Mouse (Mus musculus) ovary, postnatal 14 days (tissue): ENCODE results near the gene Dlgap5.

Source experiments
- DNase-seq: peaks from one replicate; pipeline ENCODE4 v3.0.0; 2022; ENCODE audit warnings: low spot score

Dlgap5 gene

DNA sequence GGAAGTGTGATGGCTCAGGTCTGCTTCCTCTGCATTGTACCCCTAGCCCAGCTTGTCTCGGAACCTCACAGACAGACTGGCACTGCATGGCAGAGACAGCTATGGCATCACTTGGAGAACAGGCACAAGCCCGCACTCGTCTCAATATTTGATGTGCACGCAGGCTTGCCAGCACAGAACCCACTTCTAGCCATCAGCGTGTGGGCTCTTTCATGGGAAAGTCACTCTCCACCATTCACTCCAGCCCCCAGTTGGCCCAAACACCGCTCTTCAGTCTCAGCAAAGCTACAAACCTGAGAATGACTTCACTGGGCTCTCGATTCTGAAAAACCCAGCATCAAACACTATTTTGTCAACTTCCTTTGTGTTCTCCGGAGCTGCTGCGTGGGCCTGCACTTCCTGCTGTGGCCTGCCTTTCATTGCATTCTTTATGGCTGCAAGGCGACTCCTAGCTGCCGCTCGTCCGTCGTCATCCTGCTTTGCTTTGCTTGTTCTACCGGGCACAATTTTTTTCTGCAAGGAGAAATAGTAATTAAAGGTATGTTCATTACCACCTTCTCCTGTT lies 22.7 kb downstream of the Dlgap5 start:
- no peak for DNase-seq

DNA sequence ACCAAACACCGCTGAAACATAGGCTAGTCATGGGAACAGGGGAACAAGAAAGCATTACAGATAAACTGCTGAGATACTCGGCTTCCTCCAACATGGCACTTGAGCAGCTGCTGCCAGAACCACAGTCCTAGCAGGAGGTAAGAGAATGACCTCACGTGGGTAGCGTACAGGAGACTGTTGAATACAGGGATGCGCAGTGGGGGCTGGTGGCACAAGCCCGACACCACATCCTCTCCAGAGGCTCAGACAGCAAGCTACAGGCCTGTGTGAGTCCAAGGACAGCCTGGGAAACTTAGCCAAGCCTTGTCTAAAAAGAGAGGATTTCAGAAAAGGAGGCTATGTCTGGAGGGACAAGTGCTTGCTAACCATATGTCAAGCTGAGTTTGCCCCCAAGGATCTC lies 23.2 kb downstream of the Dlgap5 start:
- DNase-seq, result no peak

DNA sequence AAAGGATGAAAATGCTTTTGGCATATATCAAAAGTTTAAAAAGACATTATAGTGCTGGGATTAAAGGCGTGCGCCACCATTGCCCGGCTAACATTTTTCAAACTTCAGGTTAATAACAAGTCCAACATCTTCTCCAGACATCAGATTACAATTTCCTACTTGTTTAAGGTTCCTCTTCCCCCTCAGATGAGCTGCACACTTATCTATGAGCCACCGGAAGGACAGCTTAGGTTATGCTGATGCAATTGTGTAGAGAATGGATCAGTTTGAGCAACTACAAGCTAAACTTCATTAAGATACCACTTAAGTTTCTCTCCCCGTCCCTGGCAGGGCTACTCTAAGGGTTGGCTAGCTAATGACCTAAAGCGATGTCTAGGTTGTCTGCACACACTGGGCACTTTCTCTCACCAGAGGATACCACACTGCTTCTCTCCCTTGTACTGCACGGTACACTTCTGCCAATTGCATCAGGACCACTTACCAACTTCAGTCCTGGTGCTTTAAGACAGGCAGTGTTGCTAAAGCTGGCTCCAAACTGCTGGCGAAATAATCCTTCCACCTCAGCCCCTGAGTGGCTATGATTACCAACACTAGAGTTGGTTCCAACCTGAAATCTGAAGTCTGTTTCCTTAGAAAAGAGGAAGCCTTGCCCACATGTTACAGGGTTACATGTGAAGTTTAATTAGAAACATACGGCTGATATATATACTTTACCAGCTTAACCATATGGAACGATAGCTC lies 24.7 kb downstream of the Dlgap5 start:
- DNase-seq, result no peak

DNA sequence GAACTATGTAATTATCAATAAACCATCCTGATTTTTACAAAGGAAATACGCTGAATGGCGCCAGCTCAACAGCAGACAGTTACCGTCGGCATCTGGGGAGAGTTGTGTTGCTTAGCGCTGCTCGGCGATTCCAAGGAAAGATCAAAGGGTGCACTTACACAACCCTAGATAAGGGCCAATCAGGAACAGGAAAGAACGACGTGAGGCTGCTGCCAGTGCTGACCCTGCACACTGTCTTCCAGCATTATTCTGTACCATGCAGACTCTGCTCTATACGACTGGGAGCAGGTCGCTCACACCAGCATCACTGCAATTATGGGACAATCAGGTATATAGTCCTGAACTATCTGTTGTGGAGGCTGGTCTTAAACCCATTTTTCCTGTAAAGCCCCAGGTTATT lies 32.1 kb downstream of the Dlgap5 start:
- no peak for DNase-seq

DNA sequence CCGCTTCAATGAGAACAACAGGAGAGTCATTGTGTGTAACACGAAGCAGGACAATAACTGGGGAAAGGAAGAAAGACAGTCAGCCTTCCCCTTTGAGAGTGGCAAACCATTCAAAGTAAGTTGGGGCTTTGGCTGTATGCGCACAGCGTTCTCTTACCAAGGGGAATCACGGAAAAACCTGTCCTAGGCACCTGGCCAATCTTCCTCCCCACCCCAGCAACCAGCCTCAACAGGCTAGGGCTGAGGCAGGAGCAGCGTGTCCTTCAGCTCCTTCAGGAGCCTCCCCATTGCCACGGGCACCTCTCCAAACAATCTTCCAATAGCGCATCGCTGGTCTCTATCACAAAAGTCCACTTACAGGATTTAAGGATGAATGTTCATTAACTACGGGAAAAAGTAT lies 33.6 kb downstream of the Dlgap5 start:
- DNase-seq, result no peak

DNA sequence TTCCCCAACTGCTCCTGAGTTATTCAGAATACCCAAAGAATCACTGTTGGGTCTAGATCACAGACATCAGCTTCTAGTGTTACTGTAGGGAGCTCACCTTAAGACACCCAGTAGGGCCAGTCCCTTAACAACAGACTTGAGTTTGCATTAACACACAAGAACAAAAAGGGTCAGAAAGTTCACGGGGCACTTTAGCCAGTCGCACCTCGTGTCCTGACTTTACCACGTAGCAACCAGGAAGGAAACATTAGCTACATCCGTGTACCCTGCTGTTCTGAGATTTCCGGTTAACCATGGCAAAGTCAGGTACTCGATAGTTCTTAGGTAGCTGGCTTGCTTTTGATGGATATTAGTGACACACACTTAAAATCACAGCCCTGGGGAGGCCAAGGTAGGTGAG lies 34.3 kb downstream of the Dlgap5 start:
- DNase-seq, result no peak

DNA sequence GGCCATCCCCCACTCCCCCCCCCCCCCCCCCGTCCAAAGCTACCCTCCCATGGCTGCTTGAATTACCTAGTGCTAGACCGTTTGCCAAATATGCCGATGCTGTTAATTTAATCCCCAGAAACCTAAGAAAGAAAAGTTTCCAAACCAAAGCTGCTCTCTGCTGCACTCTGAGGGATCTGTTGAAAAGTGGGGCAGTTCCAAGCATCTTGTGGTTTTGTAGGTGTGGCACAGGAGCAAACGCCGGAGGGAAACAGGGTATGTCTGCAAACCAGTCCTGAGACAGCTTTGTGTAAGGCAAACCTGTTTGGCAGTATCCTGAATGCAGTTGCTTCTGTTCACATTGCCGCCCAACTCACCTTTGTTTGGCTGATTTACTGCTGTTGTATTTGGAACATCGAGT lies 39.9 kb downstream of the Dlgap5 start:
- no peak for DNase-seq

DNA sequence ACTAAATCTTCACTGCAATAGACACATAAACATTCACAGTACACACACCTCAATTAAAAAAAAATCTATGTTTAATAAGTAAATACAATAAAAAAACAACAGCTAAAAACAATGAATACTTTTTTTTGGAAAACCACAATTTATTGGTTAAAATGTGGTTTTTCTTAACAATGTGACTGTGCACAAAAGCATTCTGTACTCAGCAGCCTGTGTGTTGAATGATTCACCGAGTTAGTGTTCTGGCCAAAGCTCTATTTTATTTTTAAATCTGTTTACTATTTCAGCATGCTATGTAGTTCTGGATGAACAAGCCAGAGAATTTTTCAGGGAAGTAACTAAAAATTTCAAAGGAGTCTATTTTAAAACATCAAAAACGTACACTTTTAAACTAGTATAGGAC lies 41.7 kb downstream of the Dlgap5 start:
- DNase-seq, result no peak

DNA sequence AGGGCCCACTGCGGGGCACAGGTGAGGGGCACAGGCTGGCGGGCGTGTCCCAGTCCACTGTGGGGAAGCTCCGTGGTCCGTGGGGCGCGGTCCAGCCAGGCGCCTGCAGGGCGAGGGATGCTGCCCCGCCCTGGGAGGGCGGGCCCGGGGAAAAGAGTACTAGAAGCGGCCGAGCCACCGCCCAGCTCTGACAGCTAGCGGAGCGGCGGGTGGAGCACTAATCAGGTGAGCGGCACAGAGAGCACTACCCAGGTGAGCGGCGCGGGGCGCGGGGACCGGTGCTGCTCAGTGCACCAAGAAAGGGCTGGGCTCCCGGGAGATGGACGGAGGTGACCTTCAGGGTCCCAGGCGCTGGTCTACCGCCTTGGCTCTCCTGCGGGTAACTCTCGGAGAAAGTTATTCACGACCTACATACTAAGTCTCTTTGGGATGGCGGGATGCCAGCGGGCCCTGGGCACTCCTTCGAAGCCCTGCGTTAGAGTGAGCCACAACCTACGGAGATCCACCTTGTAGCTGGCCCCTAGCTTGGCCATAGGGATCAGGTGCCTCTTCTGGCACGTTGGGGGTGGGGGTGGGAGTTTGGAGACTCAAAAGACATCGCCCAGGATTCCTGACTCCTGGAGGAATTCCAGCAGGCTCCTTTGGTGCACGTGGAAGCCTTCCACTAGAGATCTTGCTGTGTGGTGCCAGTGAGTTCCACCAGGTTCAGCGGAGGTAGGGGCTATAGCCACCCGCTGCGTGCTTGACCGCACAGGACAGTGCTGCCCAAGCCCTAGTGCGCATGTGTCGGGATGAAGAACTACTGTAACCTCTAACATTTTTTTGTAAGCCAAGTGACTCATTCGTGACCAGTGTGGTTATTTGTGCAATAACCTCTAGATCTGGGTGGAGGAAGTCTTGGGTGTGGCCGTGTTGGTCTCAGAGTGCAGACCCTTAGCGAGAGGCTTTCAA lies 44.2 kb downstream of the Dlgap5 start:
- peak; percentile 11 for DNase-seq

DNA sequence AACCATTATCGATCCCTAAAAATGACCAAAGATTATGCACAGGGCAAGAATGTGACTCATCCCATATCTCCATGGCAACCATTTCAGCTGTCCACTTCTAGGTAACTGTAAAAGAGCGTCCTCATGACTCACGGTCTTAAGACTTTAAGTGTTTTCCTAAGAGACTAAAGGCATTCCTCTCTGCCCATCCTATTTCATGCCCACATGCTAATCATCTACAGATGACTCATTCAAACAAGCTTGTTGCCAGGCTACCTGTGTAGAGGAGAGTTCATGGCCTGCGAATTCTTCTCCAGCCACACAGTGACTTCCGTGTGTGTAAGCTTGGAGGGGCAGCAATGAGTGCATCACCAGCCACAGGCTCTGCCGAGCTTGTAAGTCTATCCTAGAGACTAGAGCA lies 46.5 kb downstream of the Dlgap5 start:
- no peak for DNase-seq

DNA sequence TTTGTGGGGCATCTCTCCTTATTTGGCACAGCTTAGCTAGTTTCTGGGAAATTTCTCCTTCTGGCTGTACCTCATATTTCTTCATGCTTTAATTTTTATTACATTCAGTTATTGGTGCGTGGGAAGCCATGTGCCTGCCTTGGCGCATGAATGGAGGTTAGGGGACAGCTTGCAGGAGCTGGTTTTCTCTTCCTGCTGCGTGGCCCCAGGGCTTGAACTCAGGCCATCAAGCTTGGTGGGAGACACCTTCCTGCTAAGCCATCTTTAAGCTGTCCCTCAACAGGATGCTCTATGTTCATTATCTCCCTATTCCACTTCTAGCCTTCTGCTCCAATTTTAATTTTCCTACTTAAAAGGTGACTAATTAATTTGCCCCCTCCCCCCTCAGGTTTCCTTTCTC lies 47.4 kb downstream of the Dlgap5 start:
- no peak for DNase-seq

DNA sequence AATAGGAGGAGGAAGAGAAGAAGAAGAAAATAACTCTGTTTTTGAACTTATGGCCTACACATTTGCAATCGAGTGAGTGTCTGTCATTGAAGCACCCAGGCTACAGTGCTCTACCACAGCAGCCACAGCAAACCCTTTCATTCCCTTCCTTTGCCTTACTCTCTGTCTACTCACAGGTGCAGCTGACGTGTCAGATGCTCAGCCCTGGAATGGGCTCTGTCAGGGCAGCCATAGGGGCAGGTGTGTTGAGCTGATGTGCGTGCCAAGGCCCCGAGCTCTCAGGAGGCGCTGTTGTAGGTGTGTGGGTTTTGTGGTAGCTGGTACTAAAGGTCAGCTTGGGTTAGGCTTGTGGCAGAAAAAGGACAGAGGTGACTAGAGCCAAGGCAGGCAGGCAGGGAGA lies 48.5 kb downstream of the Dlgap5 start:
- no peak for DNase-seq

DNA sequence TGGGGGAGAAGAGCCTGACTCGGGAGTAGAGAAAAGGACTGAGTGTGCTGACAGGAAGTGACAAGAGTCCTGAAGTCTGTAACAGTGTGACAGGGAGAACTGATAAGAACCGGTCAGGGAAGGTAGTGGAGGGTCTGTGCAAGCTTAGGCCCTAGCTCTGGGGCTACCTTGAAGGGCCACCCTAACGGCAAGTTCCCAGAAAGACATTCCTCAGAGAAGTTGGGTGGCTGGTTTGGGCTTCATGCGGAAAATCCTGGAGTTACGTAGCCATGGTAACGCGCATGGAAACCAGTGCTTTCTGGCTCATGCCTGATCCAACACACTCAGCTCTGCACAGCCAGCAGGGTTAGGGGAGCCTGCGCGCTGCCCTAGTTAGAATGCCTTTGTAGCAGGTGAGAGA lies 50.7 kb downstream of the Dlgap5 start, which contains the start of gene Lgals3:
TSS of gene Lgals3 (plus strand) at position 291 of the 400 bp plus-strand sequence.
- peak; percentile 7 for DNase-seq

DNA sequence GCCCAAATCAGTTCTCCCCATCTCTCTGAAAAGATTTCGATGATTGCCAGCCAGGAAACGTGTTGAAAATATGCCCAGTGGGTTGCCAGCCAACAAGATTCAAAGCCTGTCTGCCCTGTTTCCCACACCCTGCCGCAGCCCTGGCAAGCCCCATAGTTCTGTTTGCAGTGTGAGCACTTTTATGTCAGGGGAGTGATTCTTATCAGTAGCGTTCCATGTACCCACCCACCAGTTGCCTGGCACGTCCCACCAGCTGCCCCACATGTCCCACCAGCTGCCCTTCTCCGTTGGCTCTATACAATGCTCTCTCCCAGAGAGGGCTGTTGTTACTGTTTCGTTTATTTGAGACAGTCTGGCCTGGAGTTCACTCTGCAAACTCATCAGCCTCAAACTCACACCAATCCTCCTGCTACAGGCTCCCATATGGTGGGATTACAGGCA lies 51.3 kb downstream of the Dlgap5 start:
- peak; percentile 32 for DNase-seq

DNA sequence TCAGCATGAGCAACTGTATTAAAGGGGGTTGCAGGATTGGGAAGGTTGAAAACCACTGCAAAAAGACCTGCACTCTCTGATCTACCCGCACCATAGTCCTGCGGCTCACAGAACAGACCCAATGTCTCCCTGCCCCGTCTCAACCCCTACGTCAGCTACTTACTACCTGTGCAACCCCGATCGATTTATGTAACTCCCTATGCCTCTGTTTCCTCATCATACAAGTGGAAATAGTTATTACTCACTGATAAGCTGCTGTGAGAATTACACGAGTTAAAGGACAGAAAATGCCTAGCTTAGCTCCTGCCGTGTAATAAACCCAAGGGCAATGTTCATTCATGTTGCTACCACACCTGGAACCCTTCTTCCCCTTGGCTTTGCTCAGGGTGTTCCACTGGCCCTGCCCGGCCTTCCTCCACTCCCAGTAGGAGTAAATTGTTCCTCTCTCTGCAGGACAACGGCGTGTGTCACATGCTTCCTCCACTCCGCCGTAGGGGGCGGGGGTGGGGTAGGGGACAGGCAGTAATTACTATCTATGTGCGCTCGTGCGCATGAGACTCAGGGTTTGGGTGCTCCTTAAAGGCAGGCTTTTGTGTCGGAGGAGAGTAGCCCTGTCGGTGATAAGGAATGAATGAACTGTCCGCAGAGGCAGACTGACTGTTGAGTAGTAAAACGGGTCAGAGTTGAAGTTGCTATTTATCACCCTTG lies 53.3 kb downstream of the Dlgap5 start:
- peak; percentile 14 for DNase-seq

DNA sequence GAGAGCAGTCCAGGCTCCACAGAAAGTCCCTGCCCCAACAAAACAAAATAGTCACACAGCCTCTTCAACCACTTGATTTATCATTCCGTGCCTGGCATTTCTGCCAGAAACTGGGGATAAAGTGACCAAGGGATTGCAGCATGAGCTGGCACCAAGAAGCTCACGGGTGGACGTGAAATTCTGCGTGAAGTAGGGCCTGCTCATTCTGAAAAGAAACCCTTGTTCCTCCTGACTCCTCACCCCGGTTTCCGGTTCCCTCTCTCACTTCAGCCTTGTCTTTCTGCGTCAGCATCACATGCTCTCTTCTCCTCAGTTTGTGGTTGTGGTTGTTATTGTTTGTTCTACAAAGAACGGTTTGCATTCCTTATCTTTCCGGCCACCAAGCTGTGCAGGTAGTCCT lies 56.3 kb downstream of the Dlgap5 start:
- no peak for DNase-seq

DNA sequence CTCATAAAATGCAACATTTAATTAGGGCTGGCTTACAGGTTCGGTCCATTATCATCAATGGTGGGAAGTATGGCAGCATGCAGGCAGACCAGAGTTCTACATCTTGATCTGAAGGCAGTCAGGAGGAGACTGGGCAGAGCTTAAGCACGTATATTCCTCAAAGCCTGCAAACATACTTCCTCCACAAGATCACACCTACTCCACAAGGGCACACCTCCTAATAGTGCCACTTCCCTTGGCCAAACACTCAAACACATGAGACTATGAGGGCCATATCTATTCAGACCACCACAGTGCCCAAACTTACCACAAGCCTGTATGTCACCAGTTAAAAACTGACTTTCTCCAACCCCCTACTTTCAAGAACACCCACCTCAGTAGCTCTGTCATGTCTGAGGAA lies 56.8 kb downstream of the Dlgap5 start:
- DNase-seq, result no peak

DNA sequence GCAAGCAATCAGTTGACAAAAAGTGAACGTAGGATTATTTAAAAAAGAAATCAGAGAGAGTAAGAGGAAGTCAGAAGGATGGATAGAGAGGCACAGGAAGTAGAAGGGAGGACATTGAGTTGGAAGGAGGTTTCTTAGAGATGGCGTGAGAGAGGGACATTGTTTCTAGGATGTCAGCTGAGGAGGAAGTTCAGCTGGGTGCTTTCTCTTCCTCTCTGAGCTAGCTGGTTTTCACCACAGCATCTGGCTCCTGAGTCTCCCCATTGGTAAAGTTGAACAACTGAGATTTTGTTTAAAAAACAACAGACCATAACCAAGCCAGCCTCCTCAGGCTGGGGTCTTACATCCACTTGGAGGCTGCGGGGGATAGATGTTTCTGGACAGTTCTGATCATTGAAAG lies 58.6 kb downstream of the Dlgap5 start:
- no peak for DNase-seq

DNA sequence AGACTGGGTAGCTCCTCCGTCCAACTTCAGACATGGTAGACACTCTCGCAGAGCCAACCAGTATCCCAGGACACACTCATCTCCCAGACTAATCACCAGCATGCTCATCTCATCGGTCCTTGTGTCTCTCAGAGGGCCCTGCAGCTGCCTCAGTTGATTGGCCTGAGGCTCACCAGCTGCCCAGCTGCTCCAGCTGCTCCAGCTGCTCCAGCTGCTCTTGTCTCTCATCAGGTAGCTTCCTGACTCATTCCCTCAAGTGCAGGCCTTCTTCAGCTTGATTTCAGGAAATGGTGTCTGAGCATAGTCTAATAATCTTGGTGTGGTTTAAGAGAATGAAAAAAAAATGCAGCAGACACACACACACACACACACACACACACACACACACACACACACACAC lies 61.6 kb downstream of the Dlgap5 start:
- DNase-seq, result no peak

DNA sequence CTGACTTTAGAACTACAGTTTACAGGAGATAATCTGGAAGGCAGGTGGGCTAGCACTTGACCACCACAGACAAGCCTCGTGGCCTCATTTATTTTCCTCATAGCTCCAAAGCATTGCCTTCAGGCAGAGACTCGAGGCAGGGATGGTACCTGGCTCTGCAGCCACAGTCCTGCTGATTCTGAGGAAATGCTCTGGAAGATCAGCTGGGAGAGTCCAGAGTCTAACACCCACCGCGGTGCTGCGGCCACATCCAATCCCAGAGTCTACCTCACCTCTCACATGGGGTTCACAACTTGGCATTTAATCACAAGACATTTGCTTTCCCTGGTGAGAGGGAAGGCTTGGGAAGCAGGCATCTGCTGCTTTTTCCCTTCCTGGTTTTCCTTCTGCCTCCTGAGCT lies 63.3 kb downstream of the Dlgap5 start:
- DNase-seq, result no peak

DNA sequence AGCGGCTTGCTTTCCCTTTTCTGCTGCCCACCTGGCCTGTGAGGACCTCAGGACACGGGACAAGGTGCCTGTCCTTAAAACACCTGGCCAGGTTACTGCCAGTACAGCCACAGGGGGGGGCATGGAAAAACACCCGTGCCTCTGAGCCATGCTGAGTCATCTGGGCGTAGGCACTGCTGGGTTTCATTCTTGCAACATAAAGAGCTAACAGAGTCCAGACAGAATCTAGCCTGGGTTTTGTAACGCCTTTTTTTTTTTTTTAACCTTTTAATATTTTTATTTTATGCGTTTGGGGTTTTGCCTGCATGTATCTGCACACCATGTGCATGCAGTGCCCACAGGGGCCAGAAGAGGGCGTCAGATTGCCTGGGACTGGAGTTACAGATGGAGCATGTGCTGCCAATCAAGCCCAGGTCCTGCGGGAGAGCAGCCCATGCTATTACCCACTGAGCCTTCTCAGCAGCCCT lies 64.1 kb downstream of the Dlgap5 start:
- DNase-seq, result no peak

DNA sequence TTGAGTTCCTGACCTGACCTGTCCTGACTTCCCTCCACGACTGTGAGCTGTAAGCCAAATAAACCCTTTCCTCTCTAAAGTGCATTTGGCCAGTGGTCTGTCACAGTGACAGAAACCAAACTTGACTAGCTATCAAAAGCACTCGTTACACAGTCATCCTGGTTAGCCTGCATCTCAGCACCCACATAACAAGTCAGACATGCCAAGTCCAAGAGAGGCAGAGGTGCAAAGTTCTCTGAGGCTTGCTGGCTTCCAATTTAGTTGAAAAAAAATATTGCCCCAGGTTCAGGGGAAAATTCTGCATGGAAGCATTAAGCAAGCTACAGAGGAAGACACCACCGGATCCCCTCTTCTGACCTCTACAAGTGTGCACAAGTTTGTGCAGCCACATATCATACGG lies 65.0 kb downstream of the Dlgap5 start:
- no peak for DNase-seq
